Mouse (Mus musculus) heart, embryonic 10.5 days (tissue): ENCODE results near the gene 9030624G23Rik. TPM values are rescaled to one million over a fixed set of nuclear protein-coding genes. Genes with fewer than 3 reads are reported as not detected.
"Not testable (repeated sequence)": the region's sequence is repeated elsewhere in the genome, so short reads cannot be mapped to it uniquely, and the experiment has no call there.

Experiments
- DNase-seq: peaks from one replicate; pipeline ENCODE4 v3.0.0-alpha.2; 2017; ENCODE audit warnings: low spot score
- H3K27ac ChIP-seq: fragments of 300-500 bp; sonication (generic); 2 replicates; pipeline ENCODE4 v1.5.1; 2016; ENCODE audit warnings: mild to moderate bottlenecking
- H3K27me3 ChIP-seq: fragments of 300-500 bp; sonication (generic); 2 replicates; pipeline ENCODE4 v1.6.1; 2016; ENCODE audit warnings: mild to moderate bottlenecking; ENCODE audit not compliant: poor library complexity, insufficient read depth, severe bottlenecking
- H3K36me3 ChIP-seq: fragments of 300-500 bp; sonication (generic); 2 replicates; pipeline ENCODE4 v1.6.1; 2016; ENCODE audit warnings: mild to moderate bottlenecking, moderate library complexity
- H3K4me1 ChIP-seq: fragments of 300-500 bp; sonication (generic); 2 replicates; pipeline ENCODE4 v1.6.1; 2016; ENCODE audit warnings: mild to moderate bottlenecking
- H3K4me3 ChIP-seq: fragments of 300-500 bp; sonication (generic); 2 replicates; pipeline ENCODE4 v1.5.1; 2016; ENCODE audit warnings: mild to moderate bottlenecking, moderate library complexity
- H3K9me3 ChIP-seq: fragments of 300-500 bp; sonication (generic); 2 replicates; pipeline ENCODE4 v1.6.1; 2016; ENCODE audit warnings: mild to moderate bottlenecking, moderate library complexity
- WGBS: fragments of 180-500 bp; shearing (Covaris S2); methylation state at CpG from one replicate; pipeline ENCODE4 v1.1.7; 2016; 5-methylcytosine and 5-hydroxymethylcytosine counted together
- polyA plus RNA-seq: library from polyadenylated mRNA; unstranded; fragments of >200 nt; fragmentation: Nextera tagmentation; extraction: Ambion mirVana; gene quantifications from 2 replicates; pipeline ENCODE4 v1.2.1, GENCODE M21; 2016

9030624G23Rik gene
- 1.9 and 2.0 TPM in 2 replicates for polyA plus RNA-seq

- not testable (repeated sequence) for H3K27me3 ChIP-seq, H3K4me1 ChIP-seq, H3K36me3 ChIP-seq, H3K9me3 ChIP-seq
- DNase-seq, result peak; percentile 77
- WGBS, result under 1% methylated on average over 39 of the region's 39 CpGs
- Histone ChIP-seq H3K27ac (peak within 1 kb of the TSS; percentile 59; the same call in 1 of the 2 replicates), H3K4me3 (peak within 1 kb of the TSS; percentile 57)
These were observed at the start of gene 9030624G23Rik for GRCm38 (mm10) chr12:24097108-24097520. Gene 9030624G23Rik, minus strand, starts transcription at chr12:24097246.

- H3K4me1 ChIP-seq, DNase-seq, H3K27me3 ChIP-seq, H3K36me3 ChIP-seq, H3K9me3 ChIP-seq, H3K27ac ChIP-seq, H3K4me3 ChIP-seq: not testable (repeated sequence)
- 75% methylated on average over 2 of the region's 5 CpGs for WGBS
These were observed 13.9 kb downstream of the 9030624G23Rik start for GRCm38 (mm10) chr12:24083096-24083495.
